Mouse (Mus musculus) embryonic facial prominence, embryonic 12.5 days (tissue): ENCODE measurements around the gene Slc5a5. TPM values are rescaled to one million over a fixed set of nuclear protein-coding genes. Genes with fewer than 3 reads are reported as not detected.

Source experiments
- ATAC-seq: fragments of 200-750 bp; cut with Nextera tagmentation; 2 replicates; pipeline ENCODE4 v1.8.0; 2017; ENCODE audit not compliant: insufficient number of reproducible peaks, insufficient read depth, low FRiP score, low TSS enrichment
- H3K27ac ChIP-seq: fragments of 300-500 bp; sonication (generic); 2 replicates; pipeline ENCODE4 v1.5.1; 2016; ENCODE audit warnings: mild to moderate bottlenecking
- H3K27me3 ChIP-seq: fragments of 300-500 bp; sonication (generic); 2 replicates; pipeline ENCODE4 v1.6.1; 2016; ENCODE audit warnings: mild to moderate bottlenecking, moderate library complexity
- H3K36me3 ChIP-seq: fragments of 300-500 bp; sonication (generic); 2 replicates; pipeline ENCODE4 v1.6.1; 2016; ENCODE audit warnings: mild to moderate bottlenecking
- H3K4me1 ChIP-seq: fragments of 300-500 bp; sonication (generic); 2 replicates; pipeline ENCODE4 v1.6.1; 2016
- H3K4me2 ChIP-seq: fragments of 300-500 bp; sonication (generic); replicated peaks from 2 replicates; pipeline ENCODE4 v1.6.1; 2016; ENCODE audit warnings: mild to moderate bottlenecking, moderate library complexity
- H3K4me3 ChIP-seq: fragments of 300-500 bp; sonication (generic); 2 replicates; pipeline ENCODE4 v1.5.1; 2016; ENCODE audit warnings: mild to moderate bottlenecking
- H3K9ac ChIP-seq: fragments of 300-500 bp; sonication (generic); 2 replicates; pipeline ENCODE4 v1.6.1; 2016; ENCODE audit warnings: mild to moderate bottlenecking, moderate library complexity
- H3K9me3 ChIP-seq: fragments of 300-500 bp; sonication (generic); 2 replicates; pipeline ENCODE4 v1.6.1; 2016; ENCODE audit warnings: mild to moderate bottlenecking, moderate library complexity
- WGBS: fragments of 180-500 bp; shearing (Covaris S2); methylation state at CpG from one replicate; pipeline ENCODE4 v1.1.7; 2016; 5-methylcytosine and 5-hydroxymethylcytosine counted together
- microRNA counts: library from miRNA; unstranded; fragments of <30 nt; microRNA quantifications from one replicate; lab custom pipeline; 2017
- microRNA-seq: library from miRNA; unstranded; fragments of <30 nt; microRNA quantifications from one replicate; pipeline ENCODE4, GENCODE M21; 2017
- polyA plus RNA-seq: library from polyadenylated mRNA; unstranded; fragments of >200 nt; fragmentation: Nextera tagmentation; extraction: Ambion mirVana; gene quantifications from 2 replicates; pipeline ENCODE4 v1.2.1, GENCODE M21; 2016

Slc5a5 gene
- polyA plus RNA-seq, 1 experiment from 2014 or later: 0.20 TPM

DNA sequence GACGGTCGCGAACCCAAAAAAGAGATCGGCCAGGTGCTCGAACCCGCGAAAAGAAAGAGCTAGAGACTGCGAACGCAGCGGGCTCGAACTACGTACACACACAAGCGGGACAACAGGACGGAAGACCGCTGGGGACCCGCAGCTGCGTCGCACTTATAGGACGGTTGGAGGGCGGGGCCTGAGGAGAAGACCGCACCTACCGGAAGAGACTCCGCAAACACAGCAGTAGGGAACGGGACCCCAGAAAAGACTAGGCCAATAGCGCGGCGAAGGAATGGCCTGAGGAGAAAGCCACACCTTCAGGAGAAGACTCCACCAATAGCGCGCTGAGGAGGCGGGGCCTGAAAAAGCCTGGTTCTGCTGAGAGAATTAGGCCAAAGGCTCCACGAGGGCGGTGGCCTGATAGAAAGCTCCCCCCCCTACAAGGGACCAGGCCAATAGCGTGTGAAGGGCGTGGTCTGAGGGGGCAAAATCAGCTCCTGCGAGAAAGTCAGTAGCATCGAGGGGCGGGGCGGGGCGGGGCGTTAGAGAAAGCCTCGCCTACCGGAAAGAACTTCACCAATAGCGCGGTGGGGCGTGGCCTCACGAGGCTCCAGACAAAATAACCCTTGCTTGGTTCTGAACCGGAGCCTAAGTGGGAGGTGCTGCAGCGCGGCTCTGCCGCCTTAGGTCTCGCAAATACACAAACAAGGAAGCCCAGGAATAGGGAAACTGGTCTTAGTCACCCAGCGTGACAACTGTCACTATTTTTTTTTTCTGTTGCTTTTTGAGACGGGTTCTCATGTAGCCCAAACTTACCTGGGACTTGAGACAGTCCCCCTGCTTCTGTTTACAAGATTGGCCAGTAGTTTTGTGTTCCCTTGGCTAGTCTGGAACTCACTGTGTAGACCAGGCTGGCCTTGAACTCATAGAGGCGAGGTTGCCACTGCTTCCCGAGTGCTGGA is 52.9 kb downstream of the Slc5a5 start, which contains the start of gene Arrdc2:
TSS of gene Arrdc2 (minus strand) at position 313 of the 944 bp plus-strand sequence.
- WGBS: 2% methylated on average over 55 of the region's 55 CpGs
- peak within 1 kb of the TSS; percentile 86 for H3K27ac ChIP-seq
- H3K4me3 ChIP-seq: peak within 1 kb of the TSS; percentile 64
- no peaks in the 10 kb centered on the region for H3K36me3 ChIP-seq
- H3K4me2 ChIP-seq: peak within 1 kb of the TSS; percentile 73
- H3K9me3 ChIP-seq: no peaks in the 10 kb centered on the region
- peaks cover 4% of the 10 kb centered on the region; the same call in 1 of the 2 replicates for H3K4me1 ChIP-seq
- peak within 1 kb of the TSS; percentile 74 for H3K9ac ChIP-seq
- ATAC-seq: peak; percentile 95
- no peaks in the 10 kb centered on the region for H3K27me3 ChIP-seq

- Histone ChIP-seq H3K9me3 (no peaks in the 10 kb centered on the region), H3K27me3 (no peaks in the 10 kb centered on the region), H3K9ac (peak overlapping the region; percentile 74), H3K4me2 (peak overlapping the region; percentile 73), H3K4me1 (peaks cover 4% of the 10 kb centered on the region; the same call in 1 of the 2 replicates), H3K4me3 (peak overlapping the region; percentile 64), H3K36me3 (no peaks in the 10 kb centered on the region), H3K27ac (peak overlapping the region; percentile 86)
- 3% methylated on average over 66 of the region's 66 CpGs for WGBS
- ATAC-seq: peak; percentile 19
Observed at GRCm38 (mm10) chr8:70838654-70839407, 53.7 kb downstream of the Slc5a5 start.

DNA sequence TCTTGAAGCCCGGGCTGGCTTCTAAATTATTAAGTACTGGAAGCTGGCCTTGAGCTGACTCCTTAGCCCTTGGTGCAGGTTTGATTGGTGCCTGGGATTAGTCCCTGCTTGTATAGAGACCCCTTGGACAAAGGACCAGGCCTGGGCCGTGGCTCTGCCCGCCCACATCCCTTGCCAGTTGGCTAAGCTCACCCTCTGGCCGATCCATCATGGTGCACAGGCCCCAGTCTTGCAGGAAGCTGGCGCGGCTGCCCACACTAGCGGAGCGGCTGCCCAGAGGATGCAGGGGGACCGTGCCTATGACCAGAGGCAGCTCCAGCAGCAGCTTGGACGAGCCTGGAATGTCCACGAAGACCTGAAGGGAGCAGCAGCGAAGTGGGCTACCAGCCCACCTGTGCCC is 55.9 kb downstream of the Slc5a5 start:
- H3K36me3 ChIP-seq: no peaks in the 10 kb centered on the region
- H3K4me3 ChIP-seq: no peak overlapping the region
- H3K27me3 ChIP-seq: no peaks in the 10 kb centered on the region; the same call in 1 of the 2 replicates
- ATAC-seq: no peak
- no peak overlapping the region for H3K4me2 ChIP-seq
- H3K27ac ChIP-seq: no peak overlapping the region
- peaks cover 6% of the 10 kb centered on the region; the same call in 1 of the 2 replicates for H3K4me1 ChIP-seq
- H3K9ac ChIP-seq: no peak overlapping the region
- 87% methylated on average over 12 of the region's 12 CpGs for WGBS
- H3K9me3 ChIP-seq: no peaks in the 10 kb centered on the region

GRCm38 (mm10) chr8:70834071-70834470 is 58.5 kb downstream of the Slc5a5 start:
- no peak for ATAC-seq
- H3K4me3 ChIP-seq: no peak overlapping the region
- no peaks in the 10 kb centered on the region for H3K9me3 ChIP-seq
- H3K9ac ChIP-seq: no peak overlapping the region
- no peaks in the 10 kb centered on the region for H3K36me3 ChIP-seq
- peaks cover 6% of the 10 kb centered on the region; the same call in 1 of the 2 replicates for H3K4me1 ChIP-seq
- WGBS: 86% methylated on average over 3 of the region's 3 CpGs
- H3K27ac ChIP-seq: no peak overlapping the region
- no peaks in the 10 kb centered on the region; the same call in 1 of the 2 replicates for H3K27me3 ChIP-seq
- no peak overlapping the region for H3K4me2 ChIP-seq

DNA sequence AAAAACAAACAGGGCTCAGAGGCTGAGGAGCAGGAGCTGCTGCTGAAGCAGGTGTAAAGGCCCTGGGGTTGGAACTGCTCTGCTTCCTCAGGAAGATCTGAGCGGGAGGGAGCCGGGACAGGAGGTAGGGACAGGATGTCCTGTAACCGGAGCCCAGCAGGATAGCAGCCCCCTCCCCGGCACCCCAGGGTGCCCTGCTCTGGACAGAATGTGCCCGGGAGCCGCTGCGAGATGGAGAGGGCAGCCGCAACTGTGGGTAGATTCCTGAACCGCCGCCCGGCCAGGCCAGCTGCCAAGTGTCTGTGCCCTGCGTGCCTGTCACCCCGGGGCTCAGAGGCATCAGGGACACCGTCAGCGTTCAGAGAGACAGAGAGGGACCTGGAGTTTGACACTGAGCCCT is 59.0 kb downstream of the Slc5a5 start:
- 46% methylated on average over 15 of the region's 15 CpGs for WGBS
- H3K36me3 ChIP-seq: no peaks in the 10 kb centered on the region
- H3K9me3 ChIP-seq: no peaks in the 10 kb centered on the region
- H3K4me2 ChIP-seq: no peak overlapping the region
- peaks cover 4% of the 10 kb centered on the region; the same call in 1 of the 2 replicates for H3K4me1 ChIP-seq
- no peak overlapping the region for H3K4me3 ChIP-seq
- no peak overlapping the region for H3K27ac ChIP-seq
- H3K27me3 ChIP-seq: no peaks in the 10 kb centered on the region; the same call in 1 of the 2 replicates
- ATAC-seq: no peak
- H3K9ac ChIP-seq: 0 out of 2 replicates have a peak overlapping the region, but pooled peaks have one; percentile 19

GRCm38 (mm10) chr8:70833018-70833482 is 59.5 kb downstream of the Slc5a5 start:
- Histone ChIP-seq H3K36me3 (no peaks in the 10 kb centered on the region), H3K4me1 (peaks cover 2% of the 10 kb centered on the region; the same call in 1 of the 2 replicates), H3K4me3 (no peak overlapping the region), H3K9me3 (no peaks in the 10 kb centered on the region), H3K9ac (0 out of 2 replicates have a peak overlapping the region, but pooled peaks have one; percentile 19), H3K27ac (no peak overlapping the region), H3K4me2 (no peak overlapping the region), H3K27me3 (no peaks in the 10 kb centered on the region; the same call in 1 of the 2 replicates)
- no peak for ATAC-seq
- 56% methylated on average over 9 of the region's 9 CpGs for WGBS

MicroRNA genes within 50 kb of the gene (microRNA counts, 519-probe panel; counts per million panel counts)
- 460 counts per million, percentile 65 among the panel's probes with 10 or more counts for microRNA mmu-miR-1969 (lab: Ali Mortazavi, UCI)

Small RNA genes lying within 50 kb of the gene (microRNA-seq; reads per million reads assigned to microRNA genes)
- gene Mir1969: 6.2 reads per million, percentile 21 among the genes with 10 or more reads in this experiment
- gene Mir7067: 1.1 reads per million

Other genes starting within 250 kb of the Slc5a5 start
- 59.5 and 70.4 TPM in 2 replicates for gene Pgpep1, start 232.4 kb downstream of the Slc5a5 start, polyA plus RNA-seq
- gene Lsm4, start 219.5 kb downstream of the Slc5a5 start, polyA plus RNA-seq: 303 and 326 TPM in 2 replicates
- gene Jund, start 193.8 kb downstream of the Slc5a5 start, polyA plus RNA-seq: 142 and 150 TPM in 2 replicates
- gene Iqcn, start 189.3 kb downstream of the Slc5a5 start, polyA plus RNA-seq: not detected in 2 replicates
- gene Gm3336, start 174.2 kb downstream of the Slc5a5 start, polyA plus RNA-seq: not detected in 2 replicates
- gene Pde4c, start 169.0 kb downstream of the Slc5a5 start, polyA plus RNA-seq: 0.17 and 0.29 TPM in 2 replicates
- 27.0 and 27.6 TPM in 2 replicates for gene Rab3a, start 138.1 kb downstream of the Slc5a5 start, polyA plus RNA-seq
- gene Mpv17l2, start 131.8 kb downstream of the Slc5a5 start, polyA plus RNA-seq: 32.7 and 35.7 TPM in 2 replicates
- 76.8 and 78.0 TPM in 2 replicates for gene Pik3r2, start 116.0 kb downstream of the Slc5a5 start, polyA plus RNA-seq
- gene Mast3, start 87.7 kb downstream of the Slc5a5 start, polyA plus RNA-seq: 13.7 and 13.9 TPM in 2 replicates
- 0.13 TPM in 1 of 2 replicates, not detected in the other for gene Il12rb1, start 84.3 kb downstream of the Slc5a5 start, polyA plus RNA-seq
- gene Arrdc2, start 53.0 kb downstream of the Slc5a5 start, polyA plus RNA-seq: 6.9 and 7.5 TPM in 2 replicates
- 6.7 and 7.0 TPM in 2 replicates for gene Kcnn1, start 29.5 kb downstream of the Slc5a5 start, polyA plus RNA-seq
- 123 and 126 TPM in 2 replicates for gene Ccdc124, start 18.8 kb downstream of the Slc5a5 start, polyA plus RNA-seq
- 3,568 and 3,610 TPM in 2 replicates for gene Rpl18a, start 4.7 kb upstream of the Slc5a5 start, polyA plus RNA-seq
- 63.1 and 64.6 TPM in 2 replicates for gene Map1s, start 13.2 kb upstream of the Slc5a5 start, polyA plus RNA-seq